Mouse (Mus musculus): Measurements from ENCODE around the gene Chchd3. TPM values are rescaled to one million over a fixed set of nuclear protein-coding genes. Genes with fewer than 3 reads are reported as not detected.

Gene Chchd3
- polyA plus RNA-seq, 1 experiment from 2014 or later = 113 TPM

Other genes starting within 250 kb of the Chchd3 start
- gene Exoc4, start 188.8 kb upstream of the Chchd3 start, polyA plus RNA-seq (2015; fragmentation: Nextera tagmentation; extraction: Ambion mirVana) = 33.9 and 37.8 TPM in 2 replicates